Mouse (Mus musculus) stomach, postnatal 0 days (tissue): Measurements from ENCODE around the gene Lrrfip2.

Experiments
- CTCF ChIP-seq: IDR thresholded peaks from 2 replicates; pipeline ENCODE4 v1.5.1; 2016; ENCODE audit warnings: antibody characterized with exemption, low read depth, mild to moderate bottlenecking, moderate library complexity
- EP300 ChIP-seq: optimal IDR thresholded peaks from 2 replicates; pipeline ENCODE3; 2016; ENCODE audit warnings: antibody characterized with exemption

- TF ChIP-seq CTCF (no peak), EP300 (no peak)
These were observed 75.8 kb downstream of the Lrrfip2 start for GRCm38 (mm10) chr9:111193211-111193610.
